Mouse (Mus musculus) urinary bladder, postnatal 10 days (tissue): ENCODE results near the gene Bmp2.

ENCODE experiments used
- DNase-seq: peaks from one replicate; pipeline ENCODE4 v3.0.0; 2022; ENCODE audit warnings: low spot score

Gene Bmp2

GRCm38 (mm10) chr2:133565995-133566710, 14.2 kb downstream of the Bmp2 start:
- no peak for DNase-seq

GRCm38 (mm10) chr2:133591562-133592255, 39.8 kb downstream of the Bmp2 start:
- DNase-seq = no peak
